Mouse (Mus musculus) forebrain, embryonic 15.5 days (tissue): ENCODE data around the gene Slc2a8. TPM values are rescaled to one million over a fixed set of nuclear protein-coding genes. Genes with fewer than 3 reads are reported as not detected.

Experiments used
- ATAC-seq: fragments of 200-750 bp; cut with Nextera tagmentation; replicated peaks from 2 replicates; pipeline ENCODE4 v1.8.0; 2017; ENCODE audit warnings: mild to moderate bottlenecking, moderate TSS enrichment, moderate library complexity
- H3K27ac ChIP-seq: fragments of 300-500 bp; sonication (generic); replicated peaks from 2 replicates; pipeline ENCODE4 v1.5.1; 2015; ENCODE audit warnings: mild to moderate bottlenecking, inconsistent platforms
- H3K27me3 ChIP-seq: fragments of 300-500 bp; sonication (generic); 2 replicates; pipeline ENCODE4 v1.6.1; 2015; ENCODE audit warnings: inconsistent platforms
- H3K36me3 ChIP-seq: fragments of 300-500 bp; sonication (generic); 2 replicates; pipeline ENCODE4 v1.6.1; 2015; ENCODE audit warnings: mild to moderate bottlenecking, inconsistent platforms
- H3K4me1 ChIP-seq: fragments of 300-500 bp; sonication (generic); 2 replicates; pipeline ENCODE4 v1.6.1; 2015; ENCODE audit warnings: inconsistent platforms
- H3K4me2 ChIP-seq: fragments of 300-500 bp; sonication (generic); replicated peaks from 2 replicates; pipeline ENCODE4 v1.6.1; 2015; ENCODE audit warnings: mild to moderate bottlenecking, inconsistent platforms
- H3K4me3 ChIP-seq: fragments of 300-500 bp; sonication (generic); 2 replicates; pipeline ENCODE4 v1.5.1; 2015; ENCODE audit warnings: mild to moderate bottlenecking, inconsistent platforms
- H3K9ac ChIP-seq: fragments of 300-500 bp; sonication (generic); replicated peaks from 2 replicates; pipeline ENCODE4 v1.6.1; 2015; ENCODE audit warnings: mild to moderate bottlenecking, inconsistent platforms
- H3K9me3 ChIP-seq: fragments of 300-500 bp; sonication (generic); 2 replicates; pipeline ENCODE4 v1.6.1; 2016; ENCODE audit warnings: inconsistent platforms
- WGBS: fragments of 180-500 bp; shearing (Covaris S2); methylation state at CpG from one replicate; pipeline ENCODE4 v1.1.7; 2015; ENCODE audit warnings: mixed read lengths; 5-methylcytosine and 5-hydroxymethylcytosine counted together
- polyA plus RNA-seq: library from polyadenylated mRNA; unstranded; fragments of >200 nt; fragmentation: Nextera tagmentation; extraction: Ambion mirVana; gene quantifications from 2 replicates; pipeline ENCODE4 v1.2.1, GENCODE M21; 2015

Slc2a8 gene
- polyA plus RNA-seq, 1 experiment from 2014 or later: 20.9 TPM

GRCm38 (mm10) chr2:32926330-32927075 lies 55.4 kb downstream of the Slc2a8 start:
- H3K36me3 ChIP-seq: peaks cover 39% of the 10 kb centered on the region
- H3K9me3 ChIP-seq: no peaks in the 10 kb centered on the region
- H3K4me3 ChIP-seq: no peak overlapping the region
- no peak overlapping the region for H3K4me2 ChIP-seq
- no peak overlapping the region for H3K9ac ChIP-seq
- no peak for ATAC-seq
- H3K27me3 ChIP-seq: no peaks in the 10 kb centered on the region
- H3K4me1 ChIP-seq: no peaks in the 10 kb centered on the region
- H3K27ac ChIP-seq: no peak overlapping the region
- WGBS: 92% methylated on average over 11 of the region's 12 CpGs

DNA sequence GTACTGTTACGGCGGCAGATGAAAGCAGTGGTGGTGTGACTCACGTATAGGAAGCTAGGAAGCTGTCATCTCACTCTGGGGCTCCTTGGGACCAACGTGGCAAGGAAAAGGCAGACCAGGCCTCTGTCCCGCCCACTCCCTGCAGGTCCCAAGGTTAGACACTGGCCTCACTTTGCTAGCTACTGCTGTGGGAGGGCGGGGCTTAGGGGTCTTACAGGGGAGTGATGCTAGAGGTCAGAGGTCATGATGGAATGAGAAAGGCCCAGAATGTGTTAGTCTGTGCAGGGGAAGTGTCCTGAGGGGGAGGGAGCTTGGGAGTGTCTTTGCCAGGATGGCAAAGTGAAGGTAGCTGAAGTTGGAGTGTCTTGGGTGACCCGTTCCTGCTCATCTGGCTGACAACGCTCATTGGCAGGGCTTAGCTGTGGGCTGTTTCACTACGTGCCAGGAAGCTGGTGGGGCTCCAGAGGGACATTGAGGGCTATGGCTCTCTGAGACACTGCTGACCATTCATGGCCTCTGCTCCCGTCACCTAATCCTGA lies 57.5 kb downstream of the Slc2a8 start:
- WGBS: 71% methylated on average over 10 of the region's 10 CpGs

DNA sequence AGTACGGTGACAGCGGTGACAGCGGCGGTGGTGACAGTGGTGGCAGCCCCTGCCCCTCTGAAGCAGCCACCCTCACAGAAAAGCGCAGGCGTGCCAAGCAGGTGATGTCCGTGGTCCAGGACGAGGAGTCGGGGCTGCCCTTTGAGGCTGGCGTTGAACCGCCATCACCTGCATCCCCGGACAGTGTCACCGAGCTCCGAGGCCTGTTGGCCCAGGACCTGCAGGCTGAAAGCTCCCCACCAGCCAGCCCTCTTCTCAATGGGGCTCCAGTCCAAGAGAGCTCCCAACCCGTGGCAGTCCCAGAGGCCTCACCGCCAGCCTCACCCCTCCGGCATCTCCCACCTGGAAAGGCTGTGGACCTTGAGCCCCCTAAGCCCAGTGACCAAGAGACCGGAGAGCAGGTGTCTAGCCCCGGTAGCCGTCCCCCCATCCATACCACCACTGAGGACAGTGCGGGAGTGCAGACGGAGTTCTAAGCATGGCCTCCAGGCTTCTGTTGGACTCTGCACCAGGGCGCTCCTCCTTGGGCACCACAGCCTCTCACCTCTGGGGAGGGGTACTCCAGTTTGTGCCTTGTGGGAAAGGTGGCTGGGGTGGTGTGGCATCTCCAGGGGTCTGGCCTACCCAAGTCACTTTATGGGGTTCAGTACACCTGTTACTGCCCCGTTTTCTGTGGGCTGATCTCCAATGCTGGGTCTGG lies 58.2 kb downstream of the Slc2a8 start:
- H3K36me3 ChIP-seq: peaks cover 65% of the 10 kb centered on the region
- WGBS: 93% methylated on average over 24 of the region's 24 CpGs
- H3K4me2 ChIP-seq: no peak overlapping the region
- no peak overlapping the region for H3K4me3 ChIP-seq
- no peak for ATAC-seq
- H3K9ac ChIP-seq: no peak overlapping the region
- no peak overlapping the region for H3K27ac ChIP-seq
- no peaks in the 10 kb centered on the region for H3K4me1 ChIP-seq
- no peaks in the 10 kb centered on the region for H3K27me3 ChIP-seq
- H3K9me3 ChIP-seq: no peaks in the 10 kb centered on the region

More for the DNA sequence above, 57.5 kb downstream of the Slc2a8 start:
- Histone ChIP-seq H3K27me3 (no peaks in the 10 kb centered on the region), H3K9me3 (no peaks in the 10 kb centered on the region), H3K27ac (no peak overlapping the region), H3K36me3 (peaks cover 59% of the 10 kb centered on the region), H3K4me3 (no peak overlapping the region), H3K4me1 (no peaks in the 10 kb centered on the region), H3K4me2 (no peak overlapping the region), H3K9ac (no peak overlapping the region)
- no peak for ATAC-seq

Other genes starting within 250 kb of the Slc2a8 start
- 2.4 and 2.7 TPM in 2 replicates for gene 6330409D20Rik, start 241.1 kb downstream of the Slc2a8 start, polyA plus RNA-seq
- 63.2 and 66.3 TPM in 2 replicates for gene Tor2a, start 224.8 kb downstream of the Slc2a8 start, polyA plus RNA-seq
- gene Ttc16, start 206.4 kb downstream of the Slc2a8 start, polyA plus RNA-seq: 0.61 and 0.66 TPM in 2 replicates
- 4.8 and 6.6 TPM in 2 replicates for gene Ptrh1, start 206.3 kb downstream of the Slc2a8 start, polyA plus RNA-seq
- gene Cfap157, start 197.7 kb downstream of the Slc2a8 start, polyA plus RNA-seq: 0.61 and 1.0 TPM in 2 replicates
- gene Stxbp1, start 134.8 kb downstream of the Slc2a8 start, polyA plus RNA-seq: 191 and 197 TPM in 2 replicates
- gene Fam129b, start 106.0 kb downstream of the Slc2a8 start, polyA plus RNA-seq: 33.5 TPM in 2 replicates
- gene Rpl12, start 20.5 kb downstream of the Slc2a8 start, polyA plus RNA-seq: 96.9 and 99.7 TPM in 2 replicates
- gene Lrsam1, start 20.5 kb downstream of the Slc2a8 start, polyA plus RNA-seq: 16.7 and 17.8 TPM in 2 replicates
- gene Garnl3, start 149.6 kb upstream of the Slc2a8 start, polyA plus RNA-seq: 21.6 and 28.1 TPM in 2 replicates
- gene Angptl2, start 234.0 kb upstream of the Slc2a8 start, polyA plus RNA-seq: 10.0 and 10.8 TPM in 2 replicates